Comparison of ENCODE assay signal across 9 mouse cellular contexts in the genomic region with DNA sequence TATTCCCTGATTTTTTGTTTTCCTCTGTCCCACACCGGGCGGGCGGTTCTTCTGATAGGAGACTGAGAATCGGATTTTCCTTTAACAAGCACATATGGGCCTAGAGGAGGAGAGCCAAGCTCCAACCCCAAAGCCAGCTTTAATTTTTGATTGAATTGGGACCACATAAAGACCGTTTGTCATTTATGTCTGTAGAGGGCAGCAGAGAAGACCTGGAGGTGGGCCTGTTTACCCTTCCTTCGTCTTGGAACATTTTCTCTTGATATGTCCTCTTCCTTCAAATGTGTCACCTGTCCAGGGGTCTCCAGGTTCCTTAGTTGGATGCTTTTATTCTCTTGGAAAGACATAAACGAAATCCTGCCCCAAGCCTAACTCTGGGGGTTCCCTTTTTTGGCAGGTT. TPM values are rescaled to one million over a fixed set of nuclear protein-coding genes. Genes with fewer than 3 reads are reported as not detected.
A peak's percentile ranks its signal among the peaks of the same experiment; 100 is the strongest.
DNase-seq lines count a peak whose midpoint lies in the region; ATAC-seq and TF ChIP-seq lines count a peak whose summit lies in the region.
"Had no signal": no experiment of that assay in that cellular context is flagged by ENCODE, and none has a peak within 500 bp of the region (broad histone marks: within the 10 kb centered on the region; RNA-seq: fewer than 3 reads in every experiment).

No protein-coding gene starts in this region.

- H3K4me3 ChIP-seq in layer of hippocampus, adult 2 months, result no peak overlapping the region

- peak; percentile 70 for TF ChIP-seq CTCF in layer of hippocampus, adult 2 months (conservative IDR thresholded peaks at IDR 0.05)

- no peak overlapping the region for H3K27ac ChIP-seq in layer of hippocampus, adult 2 months

- peak; percentile 41; the same call in 1 of the 2 replicates for ATAC-seq in common myeloid progenitor, adult 5-6 weeks (replicated peaks; ENCODE audit: low read depth, poor library complexity, severe bottlenecking)
- ATAC-seq in cerebellum, adult (ENCODE audit: insufficient number of reproducible peaks, low FRiP score, low TSS enrichment), result no peak

- peak; percentile 30 for DNase-seq in embryo, embryonic 11 days
- no peak for DNase-seq in embryo, embryonic 9.5 days (ENCODE audit: extremely low spot score)
- DNase-seq in layer of hippocampus, adult 2 months (ENCODE audit: low spot score in 2 of 2), result no peak
- no peak for DNase-seq in layer of hippocampus, adult 9-10 months (ENCODE audit: low spot score)
- DNase-seq in B cell, adult 2 months, result peak; percentile 14 to 15
- DNase-seq in spleen, adult 12 weeks (ENCODE audit: low spot score), result no peak

RNA-seq across cellular contexts. Expression of gene Degs2, which starts 4.0 kb away (rescaled TPM):
- total RNA-seq in layer of hippocampus, adult 2 months (2021), result 1 to 10 TPM; 3.7 to 5.4 TPM
- not detected in 2 replicates for total RNA-seq in common myeloid progenitor, adult 5-6 weeks (2017)
- total RNA-seq: G1E had no signal

Comparison
In these comparisons a context has a peak if more than half of its experiments do, and no peak if none do; other contexts are left out.
1. DNase-seq: peak in embryo, embryonic 11 days (single experiment) and B cell, adult 2 months (2 of 2); none in embryo, embryonic 9.5 days (single experiment), layer of hippocampus, adult 2 months (0 of 2), layer of hippocampus, adult 9-10 months (single experiment) and spleen, adult 12 weeks (single experiment).